Mouse (Mus musculus): Measurements from ENCODE around the gene Samt3. TPM values are rescaled to one million over a fixed set of nuclear protein-coding genes. Genes with fewer than 3 reads are reported as not detected.

Samt3 gene
- 31.2 TPM for polyA plus RNA-seq (2014; fragmentation: Illumina TruSeq; extraction: RNeasy Lipid Tissue Mini Kit (QIAGEN cat#74804); ENCODE audit: low read depth, low replicate concordance)

DNA sequence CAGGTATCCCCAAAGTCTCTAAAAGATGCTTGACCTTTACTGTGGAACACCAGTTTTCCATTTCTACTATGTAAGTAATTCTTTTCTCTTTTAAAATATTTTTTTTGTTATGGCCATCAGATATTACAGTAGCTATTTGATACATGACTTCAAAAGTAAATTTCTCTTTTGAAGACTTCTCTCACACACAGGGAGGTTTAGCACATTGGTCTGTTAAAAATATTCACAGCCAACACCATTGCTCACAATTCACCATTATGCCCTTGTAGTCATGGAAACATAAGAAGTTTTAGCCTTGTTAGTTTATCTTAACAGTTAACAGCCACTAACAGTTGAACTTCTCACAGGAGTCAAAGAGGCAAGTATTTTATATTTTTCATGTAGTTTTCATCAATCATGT is at the start of gene Samt3:
TSS of gene Samt3 (plus strand) at position 301 of the 400 bp plus-strand sequence.

Other genes starting within 250 kb of the Samt3 start
- gene 5430427O19Rik, start 173.8 kb upstream of the Samt3 start, polyA plus RNA-seq (2014; fragmentation: Illumina TruSeq; extraction: RNeasy Lipid Tissue Mini Kit (QIAGEN cat#74804); ENCODE audit: low read depth, low replicate concordance), result 0.11 TPM
- gene Nr0b1, start 147.6 kb downstream of the Samt3 start, polyA plus RNA-seq (2014; fragmentation: Illumina TruSeq; extraction: RNeasy Lipid Tissue Mini Kit (QIAGEN cat#74804); ENCODE audit: low read depth, low replicate concordance), result 11.6 TPM